Mouse (Mus musculus): Measurements from ENCODE around the gene Zdhhc22. TPM values are rescaled to one million over a fixed set of nuclear protein-coding genes. Genes with fewer than 3 reads are reported as not detected.

Gene Zdhhc22
- 0.57 and 0.72 TPM in 2 replicates for polyA plus RNA-seq (2014; fragmentation: Nextera tagmentation; extraction: Ambion mirVana)

DNA sequence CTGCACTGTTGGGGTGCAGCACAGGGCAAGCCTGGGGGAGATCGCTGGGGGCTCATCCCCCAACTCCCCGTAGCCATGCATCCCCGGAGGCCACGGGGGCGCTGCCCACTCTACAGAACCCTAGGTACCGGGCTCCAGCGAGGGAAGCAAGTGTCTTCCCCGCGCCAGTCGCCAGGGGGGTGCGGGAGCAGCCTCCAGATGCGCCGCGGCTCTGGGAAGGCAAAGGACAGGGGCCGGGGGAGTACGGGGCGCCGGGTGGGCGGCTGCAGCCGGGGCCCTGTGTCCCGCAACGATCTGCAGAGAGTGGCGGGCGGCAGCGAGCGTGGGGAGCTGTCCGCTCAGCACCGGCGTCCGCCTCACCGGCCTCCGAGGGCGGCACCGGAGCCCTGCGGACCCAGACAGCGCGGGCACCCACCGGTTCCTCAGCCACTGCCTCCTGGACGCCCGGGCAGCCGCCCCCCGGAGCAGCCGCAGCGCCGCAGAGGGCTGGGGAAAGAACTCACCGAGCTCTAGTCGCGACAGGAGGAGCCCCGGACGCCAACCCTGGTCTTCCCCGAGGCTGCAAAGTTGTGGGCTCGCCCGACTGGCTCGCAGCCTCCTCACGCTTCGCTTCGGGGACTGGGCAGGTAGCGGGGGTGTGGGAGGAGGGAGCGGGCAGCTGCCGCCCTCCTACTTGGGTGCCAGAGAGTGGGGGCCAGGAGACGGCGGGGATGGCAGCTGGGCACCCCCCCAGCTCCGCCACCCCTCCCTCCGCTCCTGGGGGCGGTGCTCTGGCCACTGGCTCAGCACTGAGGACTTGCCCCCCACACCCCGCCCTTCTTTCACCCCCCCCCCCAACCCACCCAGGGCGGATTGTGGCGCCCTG is at the start of gene Zdhhc22:
TSS of gene Zdhhc22 (minus strand) at position 541 of the 865 bp plus-strand sequence.
- Histone ChIP-seq H3K27me3 (ENCODE audit: control insufficient read depth, insufficient read depth, low read length) (peaks cover 32% of the 10 kb centered on the region), H3K9ac (replicated peaks; ENCODE audit: low read length) (peak within 1 kb of the TSS; percentile 6; the same call in 1 of the 2 replicates)
- WGBS, result under 1% methylated on average over 61 of the region's 68 CpGs

DNA sequence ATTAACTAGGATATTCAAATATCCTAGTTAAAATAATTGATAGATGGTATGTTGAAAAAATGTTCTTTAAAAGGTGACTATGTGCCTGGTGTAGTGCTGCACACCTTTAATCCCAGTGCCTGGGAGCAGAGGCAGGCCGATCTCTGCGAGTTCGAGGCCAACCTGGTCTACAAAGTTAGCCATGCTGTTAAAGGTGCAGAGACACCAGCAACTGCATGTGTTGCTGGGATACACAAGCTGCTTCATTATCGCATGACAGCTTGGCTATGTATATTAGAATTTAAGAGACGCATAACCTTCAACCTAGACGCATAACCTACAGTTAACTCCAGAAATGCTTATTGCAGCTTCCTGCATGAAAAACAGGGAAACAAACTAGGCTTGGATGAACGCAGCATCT is 46.4 kb upstream of the Zdhhc22 start:
- ATAC-seq (replicated peaks; ENCODE audit: insufficient number of reproducible peaks, low FRiP score, low TSS enrichment, low read depth), result no peak
- 92% methylated on average over 7 of the region's 7 CpGs for WGBS

More for the DNA sequence above, at the start of gene Zdhhc22:
- peak within 1 kb of the TSS; percentile 26 for H3K4me3 ChIP-seq (ENCODE audit: low read depth, low read length)
- H3K27ac ChIP-seq (replicated peaks; ENCODE audit: low read depth, low read length), result no peak within 1 kb of the TSS
- no peaks in the 10 kb centered on the region for H3K36me3 ChIP-seq (replicated peaks; ENCODE audit: control insufficient read depth, insufficient read depth, low read depth, low read length)
- H3K4me2 ChIP-seq (ENCODE audit: low read depth, low read length), result peak within 1 kb of the TSS; percentile 57
- H3K9me3 ChIP-seq (replicated peaks; ENCODE audit: control insufficient read depth, low read length), result no peaks in the 10 kb centered on the region
- peak; percentile 35 for ATAC-seq (replicated peaks; ENCODE audit: insufficient number of reproducible peaks, low FRiP score, low TSS enrichment, low read depth)
- H3K4me1 ChIP-seq (ENCODE audit: control insufficient read depth, insufficient read depth, low read length), result peaks cover 6% of the 10 kb centered on the region
- peak; percentile 77 for DNase-seq (ENCODE audit: low spot score)

DNA sequence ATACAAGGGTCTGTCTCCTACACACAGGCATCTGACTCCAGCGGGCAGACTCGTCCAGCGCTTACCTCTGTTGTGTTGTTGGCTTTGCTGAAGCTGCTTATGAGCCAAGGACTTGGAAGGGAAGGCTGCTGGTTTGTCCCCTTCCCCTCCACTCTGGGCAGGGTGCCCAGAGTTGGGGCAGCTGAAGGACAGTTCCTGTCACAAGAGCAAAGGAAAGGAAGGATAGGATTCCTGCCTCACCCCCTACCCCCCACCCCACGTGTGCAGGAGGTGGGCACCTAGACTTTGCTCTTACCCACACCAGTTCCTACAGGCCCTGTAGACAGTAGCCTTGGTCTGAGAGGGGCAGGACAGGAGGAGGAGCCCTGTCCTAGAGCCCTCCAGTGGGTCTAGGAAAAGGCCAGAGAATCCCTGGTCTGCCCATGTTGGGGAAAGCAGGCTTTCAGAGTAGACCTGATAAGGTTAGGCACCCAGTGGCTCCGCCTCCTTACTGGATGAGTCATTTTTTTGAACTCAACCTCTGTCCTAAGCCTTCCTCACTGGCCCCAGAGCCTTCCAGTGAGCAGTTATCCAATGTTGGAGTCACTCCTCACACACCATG is 41.0 kb upstream of the Zdhhc22 start:
- Histone ChIP-seq H3K4me1 (ENCODE audit: control insufficient read depth, insufficient read depth, low read length) (no peaks in the 10 kb centered on the region), H3K4me2 (ENCODE audit: low read depth, low read length) (no peak overlapping the region), H3K27me3 (ENCODE audit: control insufficient read depth, insufficient read depth, low read length) (peaks cover 7% of the 10 kb centered on the region; the same call in 1 of the 2 replicates), H3K4me3 (ENCODE audit: low read depth, low read length) (no peak overlapping the region), H3K9me3 (replicated peaks; ENCODE audit: control insufficient read depth, low read length) (no peaks in the 10 kb centered on the region), H3K36me3 (replicated peaks; ENCODE audit: control insufficient read depth, insufficient read depth, low read depth, low read length) (no peaks in the 10 kb centered on the region), H3K27ac (replicated peaks; ENCODE audit: low read depth, low read length) (no peak overlapping the region), H3K9ac (replicated peaks; ENCODE audit: low read length) (no peak overlapping the region)
- whole genome bisulfite sequencing, result 79% methylated on average over 5 of the region's 5 CpGs
- no peak for ATAC-seq (replicated peaks; ENCODE audit: insufficient number of reproducible peaks, low FRiP score, low TSS enrichment, low read depth)
- DNase-seq (ENCODE audit: low spot score), result no peak

More for the DNA sequence above, 46.4 kb upstream of the Zdhhc22 start:
- Histone ChIP-seq H3K27ac (replicated peaks; ENCODE audit: low read depth, low read length) (no peak overlapping the region), H3K9ac (replicated peaks; ENCODE audit: low read length) (no peak overlapping the region), H3K36me3 (replicated peaks; ENCODE audit: control insufficient read depth, insufficient read depth, low read depth, low read length) (no peaks in the 10 kb centered on the region), H3K4me2 (ENCODE audit: low read depth, low read length) (no peak overlapping the region), H3K27me3 (ENCODE audit: control insufficient read depth, insufficient read depth, low read length) (no peaks in the 10 kb centered on the region), H3K4me1 (ENCODE audit: control insufficient read depth, insufficient read depth, low read length) (no peaks in the 10 kb centered on the region), H3K9me3 (replicated peaks; ENCODE audit: control insufficient read depth, low read length) (no peaks in the 10 kb centered on the region), H3K4me3 (ENCODE audit: low read depth, low read length) (no peak overlapping the region)
- no peak for DNase-seq (ENCODE audit: low spot score)

DNA sequence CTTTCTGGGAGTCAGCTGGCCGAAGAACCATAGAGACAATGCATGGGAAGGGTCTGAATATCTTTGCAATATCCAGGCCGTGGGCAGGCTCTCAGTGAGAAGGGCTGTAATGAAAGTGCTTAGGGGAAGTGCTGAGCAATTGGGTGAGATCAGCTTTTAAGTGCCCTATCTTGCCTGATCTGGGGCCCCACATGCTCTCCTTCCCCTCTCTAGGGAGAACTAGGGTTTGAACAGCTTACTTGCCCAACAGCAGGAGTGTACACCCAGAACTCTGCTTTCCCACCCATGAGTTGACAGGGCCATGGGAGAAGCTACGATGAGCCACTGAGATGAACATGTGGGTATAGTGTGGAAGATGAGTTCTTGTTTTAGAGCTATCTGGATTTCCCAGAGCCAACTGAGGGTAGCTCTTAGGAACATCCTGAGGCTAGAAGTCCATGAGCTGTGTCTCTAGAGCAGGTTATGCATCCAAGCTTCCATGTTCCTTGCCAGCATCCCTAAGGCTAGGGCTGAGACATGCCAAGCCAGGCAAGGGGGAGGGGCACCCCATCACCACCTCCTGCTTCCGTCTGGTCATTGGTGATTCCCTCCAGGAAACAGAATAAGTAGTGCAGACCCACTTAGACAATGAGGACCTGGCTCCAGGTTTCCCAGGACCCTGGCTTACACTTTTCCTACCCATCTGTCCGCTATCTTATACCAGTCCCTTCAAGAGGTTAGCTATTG is 39.2 kb upstream of the Zdhhc22 start:
- WGBS, result 72% methylated on average over 5 of the region's 5 CpGs
- DNase-seq (ENCODE audit: low spot score), result no peak
- no peak overlapping the region for H3K27ac ChIP-seq (replicated peaks; ENCODE audit: low read depth, low read length)
- H3K4me3 ChIP-seq (ENCODE audit: low read depth, low read length), result no peak overlapping the region
- no peaks in the 10 kb centered on the region for H3K4me1 ChIP-seq (ENCODE audit: control insufficient read depth, insufficient read depth, low read length)
- H3K9me3 ChIP-seq (replicated peaks; ENCODE audit: control insufficient read depth, low read length), result no peaks in the 10 kb centered on the region
- H3K36me3 ChIP-seq (replicated peaks; ENCODE audit: control insufficient read depth, insufficient read depth, low read depth, low read length), result no peaks in the 10 kb centered on the region
- H3K27me3 ChIP-seq (ENCODE audit: control insufficient read depth, insufficient read depth, low read length), result peaks cover 9% of the 10 kb centered on the region; the same call in 1 of the 2 replicates
- H3K9ac ChIP-seq (replicated peaks; ENCODE audit: low read length), result no peak overlapping the region
- no peak overlapping the region for H3K4me2 ChIP-seq (ENCODE audit: low read depth, low read length)
- ATAC-seq (replicated peaks; ENCODE audit: insufficient number of reproducible peaks, low FRiP score, low TSS enrichment, low read depth), result no peak

DNA sequence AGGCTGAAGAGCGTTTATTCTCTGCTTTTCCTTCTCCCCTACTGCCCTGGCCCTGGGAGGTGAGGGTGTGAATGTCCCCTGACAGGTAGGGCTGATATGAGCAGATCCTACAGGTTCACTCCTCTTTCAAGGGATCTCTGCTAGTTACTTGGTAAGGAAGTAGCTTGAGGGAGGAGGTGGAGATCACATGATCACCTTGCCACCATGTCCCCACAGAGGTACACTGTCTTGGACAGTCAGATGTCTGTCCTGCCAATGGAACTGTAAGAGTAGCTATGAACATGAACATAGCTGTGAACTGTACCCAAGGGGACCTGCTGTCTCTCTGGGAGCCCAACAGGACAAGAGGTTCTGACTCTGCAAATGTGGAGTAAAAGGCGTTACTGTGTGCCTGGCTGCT is 37.8 kb upstream of the Zdhhc22 start:
- no peak overlapping the region for H3K9ac ChIP-seq (replicated peaks; ENCODE audit: low read length)
- DNase-seq (ENCODE audit: low spot score) (no peak), ATAC-seq (replicated peaks; ENCODE audit: insufficient number of reproducible peaks, low FRiP score, low TSS enrichment, low read depth) (no peak)
- peaks cover 9% of the 10 kb centered on the region; the same call in 1 of the 2 replicates for H3K27me3 ChIP-seq (ENCODE audit: control insufficient read depth, insufficient read depth, low read length)
- H3K9me3 ChIP-seq (replicated peaks; ENCODE audit: control insufficient read depth, low read length), result no peaks in the 10 kb centered on the region
- no peak overlapping the region for H3K4me3 ChIP-seq (ENCODE audit: low read depth, low read length)
- no peaks in the 10 kb centered on the region for H3K4me1 ChIP-seq (ENCODE audit: control insufficient read depth, insufficient read depth, low read length)
- H3K27ac ChIP-seq (replicated peaks; ENCODE audit: low read depth, low read length), result no peak overlapping the region
- WGBS, result 77% methylated on average over 2 of the region's 2 CpGs
- no peak overlapping the region for H3K4me2 ChIP-seq (ENCODE audit: low read depth, low read length)
- H3K36me3 ChIP-seq (replicated peaks; ENCODE audit: control insufficient read depth, insufficient read depth, low read depth, low read length), result no peaks in the 10 kb centered on the region

DNA sequence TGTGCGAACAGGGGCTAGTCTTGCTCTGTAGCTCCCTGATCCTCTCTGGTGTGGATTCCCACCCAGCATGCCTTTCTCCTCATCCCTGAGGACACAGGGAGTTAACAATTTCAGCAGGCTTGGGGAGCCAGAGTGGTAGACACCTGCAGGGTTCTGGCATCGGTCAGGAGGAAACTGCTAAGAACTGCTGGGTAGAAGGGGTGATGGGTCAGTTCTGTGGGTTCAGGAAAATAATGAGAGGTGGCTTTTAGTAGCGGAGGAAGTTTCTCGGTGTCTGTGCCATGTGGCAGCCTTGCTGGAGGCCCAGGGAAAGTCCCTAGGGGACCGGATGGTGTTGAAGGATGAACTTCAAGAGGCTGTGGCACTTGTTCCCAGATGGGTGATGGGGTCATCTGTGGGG is 37.2 kb upstream of the Zdhhc22 start:
- no peaks in the 10 kb centered on the region for H3K9me3 ChIP-seq (replicated peaks; ENCODE audit: control insufficient read depth, low read length)
- H3K27ac ChIP-seq (replicated peaks; ENCODE audit: low read depth, low read length), result no peak overlapping the region
- H3K4me1 ChIP-seq (ENCODE audit: control insufficient read depth, insufficient read depth, low read length), result no peaks in the 10 kb centered on the region
- peaks cover 9% of the 10 kb centered on the region; the same call in 1 of the 2 replicates for H3K27me3 ChIP-seq (ENCODE audit: control insufficient read depth, insufficient read depth, low read length)
- 46% methylated on average over 5 of the region's 5 CpGs for WGBS
- ATAC-seq (replicated peaks; ENCODE audit: insufficient number of reproducible peaks, low FRiP score, low TSS enrichment, low read depth) (no peak), DNase-seq (ENCODE audit: low spot score) (no peak)
- no peaks in the 10 kb centered on the region for H3K36me3 ChIP-seq (replicated peaks; ENCODE audit: control insufficient read depth, insufficient read depth, low read depth, low read length)
- H3K4me2 ChIP-seq (ENCODE audit: low read depth, low read length), result no peak overlapping the region
- H3K4me3 ChIP-seq (ENCODE audit: low read depth, low read length), result no peak overlapping the region
- H3K9ac ChIP-seq (replicated peaks; ENCODE audit: low read length), result no peak overlapping the region

DNA sequence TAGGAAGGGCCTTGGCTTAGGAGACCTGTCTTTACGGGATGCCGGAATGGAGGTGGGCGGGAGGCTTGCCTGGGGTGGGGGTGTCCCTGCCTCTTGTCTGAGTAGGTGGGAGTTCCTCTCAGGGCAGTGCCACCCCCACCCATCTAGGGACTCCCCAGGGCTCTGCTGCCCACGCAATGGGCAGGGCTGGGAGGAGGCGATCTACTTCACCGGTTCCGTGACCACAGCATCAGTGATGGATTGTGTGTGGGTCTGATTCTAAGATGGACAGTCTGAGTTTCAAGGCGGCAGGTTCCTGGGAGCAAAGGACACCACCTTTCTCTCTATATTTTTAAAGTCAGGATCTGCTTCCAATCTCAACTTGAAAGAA is 36.6 kb upstream of the Zdhhc22 start:
- Histone ChIP-seq H3K27ac (replicated peaks; ENCODE audit: low read depth, low read length) (no peak overlapping the region), H3K9me3 (replicated peaks; ENCODE audit: control insufficient read depth, low read length) (no peaks in the 10 kb centered on the region), H3K36me3 (replicated peaks; ENCODE audit: control insufficient read depth, insufficient read depth, low read depth, low read length) (no peaks in the 10 kb centered on the region), H3K27me3 (ENCODE audit: control insufficient read depth, insufficient read depth, low read length) (peaks cover 9% of the 10 kb centered on the region; the same call in 1 of the 2 replicates), H3K9ac (replicated peaks; ENCODE audit: low read length) (peak overlapping the region; percentile 37; the same call in 1 of the 2 replicates), H3K4me2 (ENCODE audit: low read depth, low read length) (peak overlapping the region; percentile 53), H3K4me1 (ENCODE audit: control insufficient read depth, insufficient read depth, low read length) (no peaks in the 10 kb centered on the region), H3K4me3 (ENCODE audit: low read depth, low read length) (peak overlapping the region; percentile 24)
- ATAC-seq (replicated peaks; ENCODE audit: insufficient number of reproducible peaks, low FRiP score, low TSS enrichment, low read depth) (no peak), DNase-seq (ENCODE audit: low spot score) (no peak)
- 14% methylated on average over 8 of the region's 8 CpGs for WGBS
